Mouse (Mus musculus): Measurements from ENCODE around the gene Pdcd6.

The Pdcd6 gene

DNA sequence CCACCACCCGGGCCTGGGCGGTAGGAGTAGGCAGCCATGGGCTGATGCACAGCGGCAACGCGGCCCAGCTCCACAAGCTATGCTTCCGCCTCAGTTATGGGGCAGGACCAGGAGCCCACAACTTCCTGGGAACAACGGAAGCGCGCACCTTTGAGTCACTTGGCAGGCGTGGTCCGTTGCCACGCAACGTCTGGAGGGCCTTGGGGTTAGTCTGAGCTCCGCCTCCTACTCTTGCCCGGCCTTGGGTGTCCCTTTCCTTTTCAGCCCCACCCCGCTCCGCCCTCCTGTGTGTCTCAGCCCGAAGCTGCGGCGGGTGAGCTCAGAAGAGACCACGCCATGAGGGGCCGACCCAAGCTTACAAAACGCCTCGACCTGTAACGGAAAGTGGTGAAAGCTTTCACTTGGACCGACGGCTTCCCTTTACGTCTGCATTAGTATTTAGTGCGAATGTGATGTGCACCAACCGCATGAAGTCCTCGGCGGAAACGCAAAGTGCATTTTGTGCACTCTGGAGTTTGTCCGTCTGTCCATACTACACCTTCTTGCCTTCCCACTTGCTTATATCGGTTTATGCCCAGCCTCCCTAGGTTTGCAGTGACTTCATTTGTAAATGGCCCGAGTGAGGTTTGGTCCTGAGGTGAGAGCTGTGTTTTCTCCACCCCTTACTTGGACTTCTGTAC lies at the start of gene Pdcd6:
Gene Pdcd6, minus strand, starts transcription at position 411 of the 680 bp plus-strand sequence.
- peak; percentile 95 for DNase-seq (ENCODE audit: low spot score)

DNA sequence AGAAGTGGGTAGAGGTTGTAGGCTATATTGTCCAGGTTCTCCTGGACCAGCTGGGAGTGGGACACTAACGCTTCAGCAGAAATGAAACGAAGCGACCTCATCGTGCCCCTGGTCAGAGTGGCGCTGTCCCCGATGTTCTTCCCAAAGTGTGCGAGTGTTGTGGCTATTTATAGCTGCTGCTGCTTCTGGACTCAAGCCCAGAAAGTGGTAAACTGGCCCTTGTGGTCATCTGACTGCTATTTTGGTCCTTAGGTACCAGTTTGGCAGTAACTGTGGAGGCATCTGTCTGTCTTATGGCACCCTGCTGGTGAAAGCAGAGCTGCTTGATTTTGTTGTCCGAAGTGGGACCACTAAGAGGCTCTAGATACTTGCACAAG lies 46.5 kb upstream of the Pdcd6 start, which contains the start of gene Lrrc14b:
Gene Lrrc14b, minus strand, starts transcription at position 147 of the 377 bp plus-strand sequence.
- no peak for DNase-seq (ENCODE audit: low spot score)

DNA sequence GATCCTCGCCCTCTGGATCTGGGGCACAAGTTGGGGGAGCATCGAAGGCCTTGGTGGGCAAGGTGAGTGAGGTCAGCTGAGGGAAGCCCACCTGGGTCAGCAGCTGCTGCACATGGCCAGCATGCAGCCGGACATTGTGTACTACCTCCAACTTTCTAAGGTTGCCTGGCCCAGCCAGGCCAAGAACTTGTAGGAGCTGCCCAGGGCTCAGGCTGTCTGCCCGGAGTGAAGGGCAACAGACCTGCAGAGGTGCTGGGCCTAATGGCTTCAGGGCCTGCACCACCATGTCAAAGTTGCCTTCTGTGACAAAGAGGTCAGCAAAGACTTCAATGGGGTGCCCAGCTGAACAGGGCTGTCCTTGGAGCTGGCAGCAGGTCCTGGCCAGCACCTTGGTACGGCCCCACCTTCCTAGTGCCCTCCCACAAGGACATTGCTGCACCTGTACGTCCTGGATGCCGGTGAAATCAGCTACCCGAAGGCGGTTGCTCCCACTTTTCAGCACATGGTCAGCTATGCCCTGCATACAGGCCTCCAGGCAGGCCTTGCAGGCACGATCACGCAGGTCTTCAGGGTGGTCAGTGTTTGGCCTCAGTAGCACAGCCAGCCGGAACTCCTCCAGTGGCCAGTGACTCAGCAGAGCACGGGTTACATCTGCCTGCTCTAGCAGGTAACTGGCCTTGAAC lies 45.9 kb upstream of the Pdcd6 start:
- no peak for DNase-seq (ENCODE audit: low spot score)

DNA sequence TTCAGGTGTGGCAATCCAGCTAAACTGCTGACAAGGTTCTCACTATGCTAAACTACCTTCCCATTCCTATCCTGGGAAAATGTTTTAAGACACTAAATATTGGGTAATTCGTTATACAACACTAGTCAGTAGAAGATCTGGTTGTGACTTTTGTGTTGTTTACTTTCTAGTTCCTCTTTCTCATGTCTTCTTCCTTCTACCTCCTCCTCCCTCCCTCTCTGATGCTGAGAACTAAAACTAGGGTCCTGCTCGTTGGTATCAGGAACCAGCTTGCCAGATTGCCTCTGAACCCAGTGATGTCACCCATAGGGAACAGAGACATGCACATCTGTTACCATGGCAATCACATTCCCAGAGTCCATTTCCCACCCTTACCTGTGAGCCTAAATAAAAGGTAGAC lies 44.8 kb upstream of the Pdcd6 start:
- no peak for DNase-seq (ENCODE audit: low spot score)

DNA sequence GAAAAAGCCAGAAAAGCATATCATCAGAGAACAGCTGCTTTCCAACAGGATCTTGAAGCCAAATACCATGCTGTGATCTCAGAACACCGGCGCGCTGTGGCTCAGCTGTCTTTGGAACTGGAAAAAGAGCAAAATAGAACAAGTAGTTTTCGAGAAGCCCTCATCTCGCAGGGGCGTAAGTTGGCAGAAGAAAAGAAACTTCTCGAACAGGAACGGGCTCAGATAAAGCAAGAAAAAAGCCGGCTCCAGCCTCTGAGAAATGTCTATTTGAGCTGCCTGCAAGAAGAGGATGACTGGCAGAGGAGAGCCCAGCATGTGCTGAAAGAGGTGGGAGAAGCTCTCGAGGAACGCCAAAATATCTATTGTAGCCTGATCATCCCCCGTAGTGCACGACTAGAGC lies 39.1 kb upstream of the Pdcd6 start:
- no peak for DNase-seq (ENCODE audit: low spot score)

DNA sequence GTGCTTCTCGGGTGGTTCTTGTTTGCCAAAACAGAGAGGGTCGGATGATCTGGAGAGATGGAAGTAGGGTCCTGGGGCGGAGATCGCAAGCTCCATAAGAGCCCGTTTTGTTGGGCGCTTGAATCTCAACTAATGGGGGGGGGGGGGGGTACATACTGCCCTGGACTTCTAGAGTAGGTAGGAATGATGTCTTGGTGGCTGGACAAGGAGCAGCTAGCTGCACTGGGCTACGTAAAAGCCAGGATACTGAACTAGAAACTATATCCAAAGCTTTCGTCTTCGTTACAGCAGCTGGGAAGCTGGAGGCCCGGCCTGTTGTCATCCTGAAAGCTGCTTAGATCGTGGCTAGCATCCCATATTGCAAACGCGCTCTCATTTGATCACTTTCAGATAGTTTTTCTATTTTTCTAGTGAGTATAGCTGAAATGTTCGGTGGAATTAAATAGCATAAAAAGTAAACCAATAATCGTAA lies 33.1 kb upstream of the Pdcd6 start:
- no peak for DNase-seq (ENCODE audit: low spot score)

DNA sequence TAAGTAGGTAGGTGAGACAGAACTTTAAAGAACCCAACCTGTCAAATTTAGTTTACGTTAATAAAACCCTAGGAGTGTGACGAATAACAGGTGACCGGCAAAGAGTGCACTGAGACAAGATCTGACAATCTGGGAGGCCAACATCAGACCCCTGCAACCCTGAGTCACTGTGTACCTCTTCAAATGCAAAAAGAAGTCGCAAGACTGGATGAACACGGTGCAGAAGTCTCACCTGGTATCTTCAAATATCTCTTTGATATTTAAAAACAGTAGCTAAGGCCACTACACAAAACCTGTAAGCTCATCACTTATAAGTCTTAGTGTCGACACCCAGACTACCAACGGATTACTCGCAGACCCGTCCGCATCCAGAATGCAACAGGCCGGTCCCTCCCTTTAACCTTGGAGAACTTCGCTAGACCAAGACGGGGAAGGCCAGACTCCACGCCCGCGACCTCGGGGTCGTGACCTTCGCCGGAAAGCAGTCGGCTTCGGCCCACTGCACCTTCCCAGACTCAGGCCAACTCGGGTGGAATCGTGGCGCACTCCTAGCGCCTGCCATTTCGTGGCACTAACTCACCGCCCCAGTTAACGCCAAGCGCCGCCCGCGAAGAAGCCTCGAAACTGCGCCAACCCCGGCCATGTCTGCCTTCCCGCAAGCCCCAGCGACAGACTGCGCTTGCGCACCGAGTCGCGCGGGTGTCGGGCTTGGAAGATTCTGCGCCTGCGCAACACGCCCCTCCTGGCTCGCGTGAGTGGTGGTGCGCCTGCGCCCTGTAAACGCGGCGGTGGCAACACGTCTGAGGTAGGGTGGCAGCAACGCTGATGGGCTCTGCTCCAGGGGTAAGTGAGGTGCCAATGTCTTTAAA lies 32.4 kb upstream of the Pdcd6 start, which contains the start of the genes Sdha and Ccdc127:
Gene Sdha, minus strand, starts transcription at position 715 of the 869 bp plus-strand sequence.
Gene Ccdc127, plus strand, starts transcription at position 744 of the 869 bp plus-strand sequence.
- DNase-seq (ENCODE audit: low spot score), result peak; percentile 95

DNA sequence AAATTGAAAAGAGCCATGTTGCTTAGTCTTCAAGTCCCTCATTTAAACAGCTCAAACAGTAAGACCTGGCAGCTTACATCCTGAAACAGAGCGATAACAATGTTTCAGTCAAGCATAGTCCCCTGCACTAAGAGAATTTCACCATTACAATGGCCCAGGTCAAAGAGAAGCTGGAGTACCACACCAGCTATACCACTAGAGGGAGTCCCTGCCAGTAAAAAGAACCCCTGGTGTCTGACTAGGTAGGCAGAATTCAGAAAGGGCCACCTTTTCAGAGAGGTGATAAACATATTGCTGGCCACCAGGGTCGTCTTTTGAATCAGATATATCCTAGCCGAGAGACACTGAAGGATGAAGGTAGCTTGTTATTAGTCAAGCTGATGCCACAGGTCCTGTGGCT lies 23.7 kb upstream of the Pdcd6 start:
- peak; percentile 74 for DNase-seq (ENCODE audit: low spot score)

DNA sequence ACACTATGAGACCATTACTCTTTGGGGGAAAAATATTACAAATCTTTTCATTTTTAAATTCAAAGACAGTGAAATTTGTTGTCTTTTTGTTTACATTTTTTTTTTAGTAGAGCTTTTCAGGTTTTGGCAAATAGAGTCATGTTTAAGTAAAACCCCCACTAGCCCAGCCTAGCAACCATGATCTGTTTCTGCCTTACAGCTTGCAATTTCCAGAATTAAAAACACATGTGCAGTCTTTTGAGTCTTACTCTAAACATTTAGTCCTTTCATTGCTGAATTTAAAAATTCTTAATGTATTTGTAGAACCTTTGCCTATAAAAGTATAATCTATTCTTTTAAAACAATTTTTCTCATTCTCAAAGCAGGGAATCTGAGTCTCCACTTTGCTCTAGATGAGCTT lies 11.9 kb upstream of the Pdcd6 start:
- DNase-seq (ENCODE audit: low spot score), result no peak

DNA sequence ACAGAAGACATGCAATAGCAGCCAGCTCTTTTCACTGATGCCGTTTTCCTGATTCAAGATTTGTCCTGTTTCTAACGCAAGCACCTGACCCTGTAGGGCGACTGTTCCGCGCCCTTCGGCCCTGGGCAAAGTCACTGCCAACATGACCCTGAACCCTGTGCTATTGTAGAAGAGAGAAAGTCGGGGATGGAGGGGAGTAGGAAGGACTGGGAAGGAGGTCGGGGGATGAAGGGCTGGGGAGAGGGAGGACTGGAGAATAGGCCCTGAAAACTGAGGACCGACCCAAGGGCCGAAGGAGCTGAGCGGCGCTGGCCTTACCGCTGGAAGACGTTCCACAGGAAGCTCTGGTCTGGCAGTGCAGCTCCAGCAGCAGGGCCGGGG lies 601 bp downstream of the Pdcd6 start:
- DNase-seq (ENCODE audit: low spot score), result no peak

DNA sequence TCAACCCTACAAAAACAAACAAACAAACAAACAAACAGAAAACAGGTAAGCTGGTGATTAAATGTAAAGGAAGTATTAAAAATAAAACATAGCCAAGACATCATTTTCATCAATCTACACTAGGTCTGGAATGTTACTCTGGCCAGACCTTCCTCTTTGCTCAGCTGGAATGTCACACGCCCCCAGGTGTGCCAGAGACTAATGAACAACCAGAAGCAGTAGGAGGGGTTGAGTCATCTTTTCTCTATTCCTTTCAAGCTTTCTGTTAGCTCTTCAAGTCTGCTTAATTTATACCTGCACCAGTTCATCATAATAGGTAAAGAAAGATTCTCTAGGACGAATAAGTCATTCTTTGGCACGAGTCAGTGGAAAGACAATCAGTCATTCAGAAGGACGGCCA lies 994 bp downstream of the Pdcd6 start:
- no peak for DNase-seq (ENCODE audit: low spot score)

DNA sequence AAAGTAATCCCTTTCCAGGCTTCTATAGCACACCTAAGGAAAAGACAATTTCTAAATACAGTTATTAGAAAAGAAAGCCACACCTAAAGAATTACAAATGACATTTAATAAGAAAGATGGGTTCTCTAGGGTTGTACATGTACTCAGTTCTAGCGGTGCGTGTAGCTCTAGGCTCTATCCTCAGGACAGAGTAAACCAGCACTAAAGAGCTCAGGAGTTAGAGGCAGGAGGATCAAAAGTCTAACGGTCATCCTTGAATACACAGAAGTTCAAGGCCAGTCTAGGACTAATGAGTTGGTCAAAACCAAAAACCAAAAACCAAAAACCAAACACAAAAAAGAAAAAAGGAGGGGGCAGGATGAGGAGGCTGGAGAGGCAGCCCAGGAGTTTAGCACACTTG lies 2.8 kb downstream of the Pdcd6 start:
- DNase-seq (ENCODE audit: low spot score), result no peak

DNA sequence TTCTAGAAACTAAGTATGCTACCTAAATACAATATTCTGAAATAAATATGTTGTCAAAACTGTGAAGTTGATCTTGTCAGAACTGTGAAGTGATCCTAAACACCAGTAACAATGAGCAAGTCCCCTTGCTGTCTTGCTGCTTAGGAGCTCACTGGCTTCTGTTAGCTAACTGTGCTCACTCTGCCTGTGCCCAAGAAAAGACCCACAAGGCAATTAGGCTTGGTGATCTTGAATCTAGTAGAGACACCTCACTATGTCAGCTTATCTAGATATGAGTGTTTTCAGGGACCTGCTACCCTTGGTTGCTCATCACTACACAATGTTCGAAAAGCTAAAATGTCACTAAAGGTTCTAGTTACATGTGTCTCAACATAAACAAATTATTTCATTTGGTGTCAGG lies 11.6 kb downstream of the Pdcd6 start:
- no peak for DNase-seq (ENCODE audit: low spot score)

DNA sequence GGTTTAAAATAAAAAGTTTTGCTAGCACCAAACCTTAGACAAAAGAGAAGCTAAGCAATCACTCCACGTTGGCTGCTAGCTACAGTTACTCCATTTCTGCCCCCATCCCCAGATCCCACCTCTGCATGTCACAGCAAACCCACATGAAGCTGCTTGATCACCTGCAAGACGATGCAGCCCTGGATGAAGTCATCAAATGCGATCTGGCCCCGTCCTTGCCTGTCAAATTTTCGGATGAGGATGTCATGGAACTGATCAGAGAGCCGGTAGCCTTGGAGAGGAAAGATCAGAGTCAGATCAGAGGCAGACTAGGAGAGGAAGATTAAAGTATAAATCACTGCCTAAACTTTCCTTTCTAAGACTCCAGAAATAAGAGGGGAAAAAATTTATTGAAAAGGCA lies 12.0 kb downstream of the Pdcd6 start:
- DNase-seq (ENCODE audit: low spot score), result no peak

DNA sequence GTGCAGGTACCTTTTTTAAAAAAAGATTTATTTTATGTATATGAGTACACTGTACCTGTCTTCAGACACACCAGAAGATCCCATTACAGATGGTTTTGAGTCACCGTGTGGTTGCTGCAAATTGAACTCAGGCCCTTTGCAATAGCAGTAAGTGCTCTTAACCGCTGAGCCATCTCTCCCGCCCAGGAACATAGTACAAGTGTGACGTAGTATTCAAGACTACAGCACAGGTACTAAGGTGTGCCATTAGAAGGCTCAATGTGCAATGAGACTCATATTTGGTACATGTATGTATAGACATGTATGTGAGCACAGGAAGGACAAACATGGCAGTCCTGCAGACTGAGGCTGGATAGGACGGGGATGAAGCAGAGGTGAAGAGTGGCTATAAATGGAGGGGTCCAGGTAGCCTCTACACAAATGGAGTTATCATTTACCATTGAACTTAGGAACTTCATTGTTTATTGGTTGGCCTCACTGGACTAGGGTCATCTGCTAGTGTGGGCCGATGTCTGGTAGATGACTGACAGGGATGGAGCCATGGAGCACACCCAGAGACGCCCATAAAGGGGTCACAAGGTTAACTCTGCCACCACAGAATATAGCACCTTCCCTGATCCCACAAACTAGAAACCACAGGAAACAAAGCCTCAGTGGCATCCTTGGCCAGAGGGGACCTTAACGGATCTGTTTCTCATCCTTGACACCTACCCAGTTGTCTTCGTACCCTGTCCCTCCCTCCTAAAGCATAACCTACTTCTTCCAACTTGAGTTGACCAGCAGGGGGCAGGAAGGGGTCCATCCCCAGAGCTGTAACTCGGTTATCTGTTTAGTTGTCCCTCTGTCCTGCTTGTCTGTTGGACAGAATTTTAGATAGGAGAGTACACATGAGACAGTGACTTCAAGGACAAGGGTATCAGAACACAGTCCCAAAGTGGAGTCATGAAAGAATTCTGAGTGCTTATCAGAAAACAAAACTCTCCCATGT lies 15.0 kb downstream of the Pdcd6 start:
- DNase-seq (ENCODE audit: low spot score), result no peak

DNA sequence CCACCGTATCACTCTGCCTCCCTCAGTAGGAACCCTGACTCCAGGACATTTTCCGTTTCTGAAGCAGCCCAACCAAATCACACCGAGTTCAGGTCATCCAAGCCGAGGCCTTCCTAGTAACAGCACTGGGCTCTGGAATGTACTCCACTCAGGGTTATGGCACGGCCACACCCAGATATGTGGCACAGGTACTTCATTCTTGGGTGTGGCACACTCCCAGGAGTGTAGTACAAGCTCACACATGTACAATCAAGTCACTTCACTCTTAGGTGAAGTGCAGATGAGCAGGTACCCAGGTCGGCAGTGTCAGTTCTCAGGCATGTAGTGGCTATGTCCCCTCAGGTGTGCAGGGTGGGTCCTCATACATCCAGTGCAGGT lies 15.8 kb downstream of the Pdcd6 start:
- no peak for DNase-seq (ENCODE audit: low spot score)

DNA sequence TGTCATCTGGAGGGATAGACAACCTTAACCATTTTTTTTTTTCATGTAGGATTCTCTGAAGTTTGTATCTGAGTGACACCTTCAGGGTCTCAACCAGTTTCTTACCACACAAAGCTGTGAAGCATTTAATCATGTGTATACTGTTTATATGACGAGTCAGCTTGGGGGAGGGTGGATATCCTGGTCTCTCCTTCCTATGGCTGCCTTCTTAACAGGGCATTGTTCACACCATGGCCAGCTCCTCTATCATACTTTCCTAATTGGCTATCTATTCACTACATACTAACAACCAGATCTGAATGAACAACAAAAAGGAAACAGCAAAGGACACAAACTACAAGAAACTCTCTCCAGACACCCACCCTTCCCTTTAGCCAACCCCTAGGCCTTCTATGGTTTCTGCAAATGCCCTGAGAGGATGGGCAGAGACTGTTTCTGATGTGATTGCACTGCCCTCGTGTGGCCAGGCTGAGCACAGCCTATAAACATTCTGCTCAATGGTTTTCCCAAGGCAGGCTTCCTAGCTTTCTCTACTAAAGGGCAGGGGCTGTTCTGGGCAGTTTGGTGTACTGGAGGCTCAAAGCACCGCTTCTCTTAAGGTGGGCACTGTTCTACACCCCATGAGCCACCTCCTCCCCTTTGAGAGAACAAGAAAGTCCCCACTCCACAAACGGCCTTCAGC lies 16.3 kb downstream of the Pdcd6 start:
- DNase-seq (ENCODE audit: low spot score), result peak; percentile 35

DNA sequence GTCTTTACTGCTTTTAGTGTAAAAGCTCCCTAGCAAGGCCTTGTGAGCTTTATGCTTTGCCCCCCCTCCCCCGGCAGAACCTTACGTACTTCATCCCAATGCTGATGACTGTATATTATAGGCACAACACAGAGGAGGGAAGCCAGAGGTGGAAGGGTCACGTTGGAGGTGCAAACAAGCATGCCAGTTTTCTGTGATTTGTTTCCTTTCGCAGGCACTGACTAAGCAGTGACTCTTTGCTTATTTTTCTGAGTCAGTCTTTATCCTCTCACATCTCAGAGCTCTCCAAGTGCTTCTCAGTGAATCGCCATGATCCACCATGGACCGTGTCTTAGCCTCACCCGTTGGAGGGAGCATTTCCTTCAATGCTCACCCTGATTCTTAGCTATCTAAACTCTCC lies 21.0 kb downstream of the Pdcd6 start:
- no peak for DNase-seq (ENCODE audit: low spot score)

DNA sequence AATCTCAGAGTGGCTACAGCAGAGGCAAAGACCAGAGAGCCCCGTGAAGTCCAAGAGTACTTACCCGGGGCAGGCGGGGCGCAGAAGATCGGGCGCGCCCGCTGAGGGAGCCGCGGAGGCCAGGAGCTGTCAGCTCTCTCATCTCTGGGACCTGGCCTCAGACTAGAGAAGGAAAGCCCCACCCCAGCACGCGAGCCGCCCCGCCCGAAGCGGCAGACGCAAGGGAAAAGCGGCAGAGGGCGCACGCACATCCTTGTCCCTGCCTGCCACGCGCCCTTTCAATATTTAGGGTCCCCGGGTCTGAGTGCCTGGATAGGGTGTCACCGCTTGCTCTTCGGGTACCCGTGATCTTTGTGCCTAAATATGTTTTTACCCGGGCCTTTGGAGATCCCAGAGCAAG lies 25.2 kb downstream of the Pdcd6 start, which contains the start of gene Ahrr:
Gene Ahrr, minus strand, starts transcription at position 165 of the 400 bp plus-strand sequence.
- DNase-seq (ENCODE audit: low spot score), result no peak

DNA sequence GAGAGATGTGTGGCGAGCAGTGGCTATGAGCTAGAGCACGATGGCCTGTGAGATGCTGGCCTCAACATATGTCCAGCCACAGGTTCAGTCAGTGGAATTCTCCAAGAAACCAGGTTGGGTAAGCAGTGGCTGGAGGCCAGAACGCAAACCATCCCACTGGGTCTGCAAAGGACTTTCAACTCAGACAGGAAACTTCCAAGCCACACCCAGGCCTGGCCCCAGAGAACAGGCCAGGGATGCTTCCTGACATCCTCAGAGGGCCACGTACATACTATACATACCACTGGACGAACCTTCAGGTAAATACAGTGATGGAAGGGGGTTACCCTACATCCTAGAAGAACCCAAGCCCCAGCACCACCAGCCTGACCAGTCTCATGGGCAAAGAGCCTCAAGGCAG lies 27.7 kb downstream of the Pdcd6 start:
- DNase-seq (ENCODE audit: low spot score), result no peak

DNA sequence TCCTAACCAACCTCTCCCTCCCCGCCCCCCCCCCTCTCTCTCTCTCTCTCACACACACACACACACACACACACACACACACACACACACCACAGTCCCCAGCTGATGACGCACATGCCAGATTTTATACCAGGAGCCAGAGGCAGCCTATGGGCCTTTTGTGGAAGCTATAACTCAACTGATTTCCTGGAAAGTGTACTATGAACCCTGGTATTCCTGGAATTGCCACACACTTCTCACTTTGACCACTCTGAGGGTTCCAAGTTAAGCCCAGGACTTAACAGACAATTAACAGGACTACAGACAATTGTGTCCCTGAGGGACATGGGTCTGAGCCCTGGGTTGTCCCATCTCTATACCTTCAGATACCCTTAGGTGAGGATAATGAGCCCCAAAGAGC lies 35.1 kb downstream of the Pdcd6 start:
- DNase-seq (ENCODE audit: low spot score), result no peak

All from T-cell, adult 2 months (primary cell).